Comparison of ENCODE assay signal across 26 mouse cellular contexts in the genomic region with DNA sequence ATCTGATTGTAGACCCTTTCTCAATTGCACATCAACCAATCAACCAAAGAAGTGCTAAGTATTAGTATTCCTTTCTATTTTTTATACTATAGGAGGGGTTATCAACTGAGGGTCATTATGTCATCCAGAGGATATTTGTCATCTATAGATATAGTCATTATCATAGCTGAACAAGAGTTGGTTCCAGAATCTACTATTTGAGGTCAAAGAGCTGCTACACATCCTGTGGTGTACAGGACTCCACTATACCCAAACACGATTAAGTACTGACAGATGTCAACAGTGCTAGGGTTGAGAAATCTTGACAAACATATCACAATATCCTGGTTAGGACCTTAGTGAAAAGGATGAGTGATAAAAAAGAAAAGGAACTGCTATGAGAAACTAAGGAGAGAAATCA. TPM values are rescaled to one million over a fixed set of nuclear protein-coding genes. Genes with fewer than 3 reads are reported as not detected.
"Had no signal": no experiment of that assay in that cellular context is flagged by ENCODE, and none has a peak within 500 bp of the region (broad histone marks: within the 10 kb centered on the region; RNA-seq: fewer than 3 reads in every experiment).

No protein-coding gene starts in this region.

- DNase-seq: retina, postnatal 1 day; right cerebral cortex, adult 18-20 months; right cerebral cortex, postnatal 14 days; right cerebral cortex, postnatal 25 days; right cerebral cortex, postnatal 4 days; spleen, adult 18-20 months; thymus, adult 18-20 months; thymus, adult 2 months; thymus, postnatal 14 days; thymus, postnatal 25 days; thymus, postnatal 36 days; thymus, postnatal 4 days had no signal

RNA-seq across cellular contexts. Expression of gene Fpr3, which starts 29.7 kb away (rescaled TPM):
- total RNA-seq: neutrophil, adult 5-6 weeks had no signal
- polyA plus RNA-seq: neural tube, embryonic 12.5 days; neural tube, embryonic 13.5 days; neural tube, embryonic 14.5 days; neural tube, embryonic 15.5 days; small intestine, adult 2 months; spleen, adult 2 months; stomach, embryonic 14.5 days; stomach, embryonic 15.5 days; stomach, embryonic 16.5 days; stomach, postnatal 0 days; testis, adult 2 months; thymus, adult 2 months; thymus, postnatal 0 days; urinary bladder, adult 2 months had no signal

RNA-seq across cellular contexts. Expression of gene Fpr2, which starts 29.8 kb away (rescaled TPM):
- polyA plus RNA-seq: neural tube, embryonic 12.5 days; neural tube, embryonic 14.5 days; stomach, embryonic 14.5 days; testis, adult 2 months had no signal

RNA-seq across cellular contexts. Expression of gene Fpr1, which starts 33.6 kb away (rescaled TPM):
- polyA plus RNA-seq: neural tube, embryonic 12.5 days; testis, adult 2 months had no signal
